Mouse (Mus musculus) liver, embryonic 15.5 days (tissue): ENCODE measurements around the gene Ccdc144b. TPM values are rescaled to one million over a fixed set of nuclear protein-coding genes. Genes with fewer than 3 reads are reported as not detected.

Experiments used
- ATAC-seq: fragments of 200-750 bp; cut with Nextera tagmentation; 2 replicates; pipeline ENCODE4 v1.8.0; 2017; ENCODE audit warnings: moderate number of reproducible peaks, mild to moderate bottlenecking, moderate library complexity; ENCODE audit not compliant: insufficient read depth
- H3K27ac ChIP-seq: fragments of 300-500 bp; sonication (generic); replicated peaks from 2 replicates; pipeline ENCODE4 v1.5.1; 2015; ENCODE audit warnings: mild to moderate bottlenecking, inconsistent platforms
- H3K27me3 ChIP-seq: fragments of 300-500 bp; sonication (generic); 2 replicates; pipeline ENCODE4 v1.6.1; 2015; ENCODE audit warnings: mild to moderate bottlenecking, inconsistent platforms
- H3K36me3 ChIP-seq: fragments of 300-500 bp; sonication (generic); replicated peaks from 2 replicates; pipeline ENCODE4 v1.6.1; 2015; ENCODE audit warnings: moderate library complexity, mild to moderate bottlenecking, inconsistent platforms
- H3K4me1 ChIP-seq: fragments of 300-500 bp; sonication (generic); replicated peaks from 2 replicates; pipeline ENCODE4 v1.6.1; 2015; ENCODE audit warnings: inconsistent platforms
- H3K4me2 ChIP-seq: fragments of 300-500 bp; sonication (generic); 2 replicates; pipeline ENCODE4 v1.6.1; 2015; ENCODE audit warnings: moderate library complexity, mild to moderate bottlenecking, inconsistent platforms
- H3K4me3 ChIP-seq: fragments of 300-500 bp; sonication (generic); replicated peaks from 2 replicates; pipeline ENCODE4 v1.5.1; 2015; ENCODE audit warnings: mild to moderate bottlenecking, inconsistent platforms
- H3K9ac ChIP-seq: fragments of 300-500 bp; sonication (generic); 2 replicates; pipeline ENCODE4 v1.6.1; 2015; ENCODE audit warnings: moderate library complexity, mild to moderate bottlenecking, inconsistent platforms
- H3K9me3 ChIP-seq: fragments of 300-500 bp; sonication (generic); replicated peaks from 2 replicates; pipeline ENCODE4 v1.6.1; 2016; ENCODE audit warnings: inconsistent platforms
- WGBS: fragments of 180-500 bp; shearing (Covaris S2); methylation state at CpG from one replicate; pipeline ENCODE4 v1.1.7; 2015; ENCODE audit warnings: mixed read lengths; ENCODE audit not compliant: insufficient replicate concordance; 5-methylcytosine and 5-hydroxymethylcytosine counted together
- polyA plus RNA-seq: library from polyadenylated mRNA; unstranded; fragments of >200 nt; fragmentation: Nextera tagmentation; extraction: Ambion mirVana; gene quantifications from 2 replicates; pipeline ENCODE4 v1.2.1, GENCODE M21; 2015

Ccdc144b gene
- polyA plus RNA-seq, 1 experiment from 2014 or later = not detected

DNA sequence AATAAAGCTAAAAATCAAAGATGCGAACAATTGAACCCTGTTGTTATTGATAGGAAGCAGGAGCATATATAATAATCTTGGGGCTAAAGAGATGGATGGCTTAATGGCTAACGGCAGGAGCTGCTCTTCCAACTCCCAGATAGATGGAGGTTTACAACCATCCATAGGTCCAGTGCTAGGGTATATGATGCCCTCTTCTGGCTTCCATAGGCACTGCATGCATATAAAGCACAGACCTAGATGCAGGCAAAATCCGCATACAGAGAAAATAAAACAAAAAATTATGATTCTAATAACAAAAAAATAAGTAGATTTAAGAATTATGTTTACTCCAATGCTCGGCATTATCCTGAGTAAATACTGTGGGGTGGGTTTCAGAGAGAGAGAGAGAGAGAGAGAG lies 80.4 kb downstream of the Ccdc144b start:
- 67% methylated on average over 4 of the region's 4 CpGs for WGBS
- no peaks in the 10 kb centered on the region for H3K4me1 ChIP-seq
- 0 out of 2 replicates have a peak, but pooled peaks have one; percentile 42 for ATAC-seq
- no peak overlapping the region for H3K9ac ChIP-seq
- H3K27me3 ChIP-seq = no peaks in the 10 kb centered on the region
- no peak overlapping the region for H3K4me2 ChIP-seq
- H3K4me3 ChIP-seq = no peak overlapping the region
- H3K27ac ChIP-seq = no peak overlapping the region
- no peaks in the 10 kb centered on the region for H3K9me3 ChIP-seq
- H3K36me3 ChIP-seq = peaks cover 9% of the 10 kb centered on the region; the same call in 1 of the 2 replicates

DNA sequence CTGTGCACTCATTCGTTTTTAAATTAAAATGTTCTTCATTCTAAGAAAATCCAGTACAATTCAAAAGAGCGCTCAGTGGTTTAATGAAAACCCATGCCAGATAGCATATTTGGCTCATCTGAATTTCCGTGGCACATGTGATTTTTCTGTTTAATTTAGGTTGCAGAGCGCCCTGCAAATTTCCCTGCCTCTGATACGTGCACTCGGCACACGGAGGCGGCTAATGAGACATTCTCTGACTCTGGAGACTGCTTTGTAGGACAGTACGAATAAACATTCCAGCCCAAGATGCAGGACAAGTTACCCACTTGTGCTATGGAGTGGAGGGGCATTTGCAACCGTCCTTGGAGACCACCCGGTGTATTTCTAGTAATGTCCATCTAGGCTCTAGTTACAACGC lies 82.2 kb downstream of the Ccdc144b start:
- H3K27me3 ChIP-seq = no peaks in the 10 kb centered on the region
- H3K9ac ChIP-seq = no peak overlapping the region
- no peak overlapping the region for H3K27ac ChIP-seq
- ATAC-seq = no peak
- H3K4me3 ChIP-seq = no peak overlapping the region
- H3K36me3 ChIP-seq = peaks cover 6% of the 10 kb centered on the region; the same call in 1 of the 2 replicates
- 82% methylated on average over 12 of the region's 12 CpGs for WGBS
- no peaks in the 10 kb centered on the region for H3K9me3 ChIP-seq
- H3K4me2 ChIP-seq = no peak overlapping the region
- 0 out of 2 replicates have a peak, but pooled peaks cover 3% of the 10 kb centered on the region for H3K4me1 ChIP-seq

DNA sequence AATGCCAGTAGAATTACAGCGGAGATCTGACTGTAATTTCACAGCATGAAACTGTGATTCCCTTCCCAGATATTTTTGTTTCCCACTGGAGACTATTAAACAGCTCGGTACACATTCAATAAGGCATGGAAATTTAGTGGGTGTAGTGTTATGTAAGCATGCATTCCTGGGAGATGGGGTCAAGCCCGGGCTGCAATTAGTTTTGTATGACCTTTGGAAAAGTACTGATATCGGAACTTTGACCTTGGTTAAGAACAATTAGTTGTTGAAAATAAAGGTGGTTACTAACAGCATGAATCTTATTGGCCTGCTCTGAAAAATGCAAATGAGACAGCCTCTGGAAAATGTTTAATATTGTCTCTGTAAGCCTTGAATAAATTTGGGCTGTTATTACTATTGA lies 82.9 kb downstream of the Ccdc144b start:
- no peak overlapping the region for H3K9ac ChIP-seq
- 0 out of 2 replicates have a peak, but pooled peaks cover 3% of the 10 kb centered on the region for H3K4me1 ChIP-seq
- WGBS = 69% methylated on average over 4 of the region's 4 CpGs
- no peak overlapping the region for H3K4me3 ChIP-seq
- H3K36me3 ChIP-seq = peaks cover 4% of the 10 kb centered on the region; the same call in 1 of the 2 replicates
- no peak overlapping the region for H3K27ac ChIP-seq
- no peaks in the 10 kb centered on the region for H3K9me3 ChIP-seq
- ATAC-seq = no peak
- H3K4me2 ChIP-seq = no peak overlapping the region
- no peaks in the 10 kb centered on the region for H3K27me3 ChIP-seq

DNA sequence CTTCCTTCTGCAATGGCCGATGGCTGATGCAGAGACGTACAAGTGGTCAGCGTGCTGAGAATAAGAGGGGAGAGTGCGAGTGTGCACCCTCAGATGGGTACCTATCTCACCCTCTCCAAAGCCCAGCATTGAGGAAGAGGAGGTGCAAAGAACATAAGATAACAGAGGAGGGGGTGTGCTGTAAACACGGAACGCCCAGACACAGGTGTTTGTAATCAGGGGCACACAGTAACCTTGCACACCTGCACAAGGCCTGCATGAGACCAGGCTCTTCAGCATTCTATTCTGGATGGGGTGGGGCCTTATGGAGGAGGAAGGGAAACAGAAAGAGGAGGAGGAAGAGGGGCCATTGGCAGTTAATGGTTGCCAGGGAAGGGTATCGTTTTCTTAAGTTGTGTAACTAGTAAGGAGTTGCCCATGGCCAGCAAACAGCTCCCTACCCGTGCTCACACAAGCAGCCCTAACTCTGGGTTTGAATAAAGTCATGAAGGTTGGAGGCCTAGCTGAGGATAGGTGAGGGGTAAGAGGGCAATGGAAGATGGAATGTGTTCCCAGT lies 85.9 kb downstream of the Ccdc144b start:
- 0 out of 2 replicates have a peak, but pooled peaks cover 8% of the 10 kb centered on the region for H3K4me1 ChIP-seq
- ATAC-seq = no peak
- no peaks in the 10 kb centered on the region for H3K27me3 ChIP-seq
- no peak overlapping the region for H3K9ac ChIP-seq
- H3K27ac ChIP-seq = no peak overlapping the region
- H3K36me3 ChIP-seq = no peaks in the 10 kb centered on the region; the same call in 1 of the 2 replicates
- WGBS = 51% methylated on average over 8 of the region's 8 CpGs
- no peak overlapping the region for H3K4me2 ChIP-seq
- no peaks in the 10 kb centered on the region for H3K9me3 ChIP-seq
- H3K4me3 ChIP-seq = no peak overlapping the region

DNA sequence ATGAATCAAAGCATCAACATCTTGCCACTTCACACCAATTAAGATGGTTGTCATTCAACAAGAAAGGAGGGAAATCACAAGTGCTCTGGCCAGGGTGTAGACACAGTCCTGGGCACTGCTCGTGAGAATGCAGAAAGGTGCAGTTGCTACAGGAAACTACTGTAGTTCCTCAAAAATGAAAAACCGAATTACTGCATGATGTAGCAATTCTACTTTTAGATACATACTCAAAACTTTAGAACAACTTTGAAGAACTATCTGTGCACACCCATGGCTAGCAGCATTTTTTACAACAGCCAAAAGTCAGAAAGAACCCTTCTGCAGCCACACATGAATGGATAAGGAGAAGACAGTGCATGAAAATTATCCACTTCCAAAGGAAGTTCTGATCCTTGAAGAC lies 86.9 kb downstream of the Ccdc144b start:
- WGBS = 17% methylated on average over 2 of the region's 2 CpGs

DNA sequence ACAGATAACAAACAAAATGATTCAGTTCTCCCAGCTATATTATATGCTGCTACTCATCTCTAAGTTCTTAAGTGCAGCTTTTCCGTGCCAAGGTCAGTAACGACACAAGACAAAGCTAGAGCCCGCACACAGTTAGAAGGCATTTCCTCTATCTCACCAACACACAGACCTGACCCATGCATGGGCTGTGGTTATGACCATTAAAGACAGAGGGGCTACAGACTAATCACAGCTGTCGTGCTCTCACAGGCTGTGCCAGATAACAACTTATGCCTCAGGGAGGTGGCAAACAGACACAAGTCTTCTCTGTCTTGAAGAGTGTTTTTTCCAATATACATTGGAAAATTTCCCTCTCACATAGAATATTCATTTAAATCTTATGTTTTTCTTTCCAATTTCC lies 88.4 kb downstream of the Ccdc144b start:
- no peak overlapping the region for H3K9ac ChIP-seq
- no peaks in the 10 kb centered on the region for H3K36me3 ChIP-seq
- no peak overlapping the region for H3K27ac ChIP-seq
- no peaks in the 10 kb centered on the region for H3K9me3 ChIP-seq
- H3K4me3 ChIP-seq = no peak overlapping the region
- whole genome bisulfite sequencing = 19% methylated on average over 4 of the region's 4 CpGs
- no peak overlapping the region for H3K4me2 ChIP-seq
- H3K4me1 ChIP-seq = 0 out of 2 replicates have a peak, but pooled peaks cover 8% of the 10 kb centered on the region
- H3K27me3 ChIP-seq = no peaks in the 10 kb centered on the region
- ATAC-seq = peak; percentile 37; the same call in 1 of the 2 replicates

More for the DNA sequence above, 86.9 kb downstream of the Ccdc144b start:
- Histone ChIP-seq H3K36me3 (no peaks in the 10 kb centered on the region; the same call in 1 of the 2 replicates), H3K9me3 (no peaks in the 10 kb centered on the region), H3K4me2 (no peak overlapping the region), H3K27me3 (no peaks in the 10 kb centered on the region), H3K9ac (no peak overlapping the region), H3K4me1 (0 out of 2 replicates have a peak, but pooled peaks cover 8% of the 10 kb centered on the region), H3K4me3 (no peak overlapping the region), H3K27ac (no peak overlapping the region)
- ATAC-seq = no peak

DNA sequence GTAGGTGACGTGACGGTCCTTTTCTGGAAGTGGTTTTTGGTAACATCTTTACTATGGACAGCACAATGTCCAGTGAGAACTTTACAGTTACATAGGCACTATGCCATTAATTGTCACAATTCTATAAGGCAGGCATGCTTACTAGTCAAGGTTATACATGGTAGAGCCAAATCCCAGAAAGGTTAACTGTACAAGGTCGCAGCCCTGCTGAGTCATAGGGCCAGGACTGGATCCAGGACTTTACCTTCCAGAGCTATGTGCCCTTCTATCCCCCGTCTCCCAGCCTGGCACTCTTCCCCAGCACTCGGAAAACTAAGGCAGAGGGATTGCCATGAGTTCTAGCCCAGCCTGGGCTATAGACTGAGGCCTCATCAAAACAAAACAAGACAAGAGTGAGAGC lies 89.4 kb downstream of the Ccdc144b start:
- 63% methylated on average over 5 of the region's 5 CpGs for WGBS
- Histone ChIP-seq H3K4me3 (no peak overlapping the region), H3K36me3 (no peaks in the 10 kb centered on the region), H3K27ac (no peak overlapping the region), H3K4me1 (0 out of 2 replicates have a peak, but pooled peaks cover 8% of the 10 kb centered on the region), H3K9me3 (no peaks in the 10 kb centered on the region), H3K4me2 (no peak overlapping the region), H3K27me3 (no peaks in the 10 kb centered on the region), H3K9ac (no peak overlapping the region)
- no peak for ATAC-seq

DNA sequence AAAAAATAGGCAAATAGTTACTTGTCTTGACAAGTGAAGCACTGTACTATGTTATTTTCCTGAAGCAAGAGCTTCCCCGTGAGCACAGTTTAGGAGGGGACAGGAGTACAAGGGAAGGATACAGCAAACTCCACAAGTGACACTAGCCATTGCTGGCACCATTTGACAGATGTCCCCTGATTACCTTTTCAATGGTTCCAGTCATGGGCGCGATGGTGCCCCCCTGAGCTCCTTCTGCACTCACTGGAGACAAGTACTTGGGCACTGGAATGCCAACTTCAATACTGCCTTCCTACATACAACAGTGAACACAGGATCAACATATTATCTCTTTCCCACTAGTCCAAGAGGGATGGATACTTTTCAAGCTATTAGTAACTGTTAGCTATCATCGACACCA lies 89.9 kb downstream of the Ccdc144b start:
- H3K4me1 ChIP-seq = 0 out of 2 replicates have a peak, but pooled peaks cover 8% of the 10 kb centered on the region
- H3K27me3 ChIP-seq = no peaks in the 10 kb centered on the region
- no peak overlapping the region for H3K9ac ChIP-seq
- no peak overlapping the region for H3K27ac ChIP-seq
- H3K36me3 ChIP-seq = no peaks in the 10 kb centered on the region
- no peak overlapping the region for H3K4me2 ChIP-seq
- no peak for ATAC-seq
- WGBS = 69% methylated on average over 4 of the region's 4 CpGs
- no peak overlapping the region for H3K4me3 ChIP-seq
- H3K9me3 ChIP-seq = no peaks in the 10 kb centered on the region

DNA sequence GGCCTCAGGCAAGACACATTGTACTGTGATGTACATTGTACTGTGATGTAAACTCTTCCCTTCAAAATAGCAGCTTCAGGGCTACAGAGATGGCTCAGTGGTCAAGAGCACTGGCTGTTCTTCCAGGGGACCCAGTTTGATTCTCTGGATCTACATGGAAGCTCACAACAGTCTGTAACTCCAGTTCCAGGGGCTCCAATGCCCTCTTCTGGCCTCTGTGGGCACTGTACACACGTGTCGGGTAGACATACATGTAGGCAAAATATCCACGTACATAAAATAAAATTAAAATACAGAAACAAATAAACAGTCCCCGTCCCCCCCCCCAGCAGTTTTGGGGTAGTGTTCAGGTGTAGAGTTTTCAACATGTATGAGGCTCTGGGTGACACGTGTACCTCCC lies 90.4 kb downstream of the Ccdc144b start:
- Histone ChIP-seq H3K27ac (no peak overlapping the region), H3K27me3 (no peaks in the 10 kb centered on the region)
- no peak for ATAC-seq

More for the DNA sequence above, 90.4 kb downstream of the Ccdc144b start:
- Histone ChIP-seq H3K9ac (no peak overlapping the region), H3K4me3 (no peak overlapping the region), H3K36me3 (no peaks in the 10 kb centered on the region), H3K4me1 (0 out of 2 replicates have a peak, but pooled peaks cover 8% of the 10 kb centered on the region), H3K9me3 (no peaks in the 10 kb centered on the region), H3K4me2 (no peak overlapping the region)
- 71% methylated on average over 5 of the region's 5 CpGs for WGBS

Other genes with a start within 250 kb of the Ccdc144b start
- 85.6 and 91.5 TPM in 2 replicates for gene Dcun1d1, start 116.1 kb downstream of the Ccdc144b start, polyA plus RNA-seq
- 14.4 and 14.5 TPM in 2 replicates for gene Mccc1, start 52.9 kb downstream of the Ccdc144b start, polyA plus RNA-seq
- 25.1 and 25.9 TPM in 2 replicates for gene Acad9, start 12.4 kb upstream of the Ccdc144b start, polyA plus RNA-seq
- gene D3Ertd254e, start 97.5 kb upstream of the Ccdc144b start, polyA plus RNA-seq = 0.82 and 0.89 TPM in 2 replicates
- gene Qrfpr, start 168.8 kb upstream of the Ccdc144b start, polyA plus RNA-seq = not detected in 2 replicates